Mouse (Mus musculus): ENCODE results near the gene Herc2. TPM values are rescaled to one million over a fixed set of nuclear protein-coding genes. Genes with fewer than 3 reads are reported as not detected.

Herc2 gene
- total RNA-seq, 1 experiment from 2014 or later, result 102 TPM

DNA sequence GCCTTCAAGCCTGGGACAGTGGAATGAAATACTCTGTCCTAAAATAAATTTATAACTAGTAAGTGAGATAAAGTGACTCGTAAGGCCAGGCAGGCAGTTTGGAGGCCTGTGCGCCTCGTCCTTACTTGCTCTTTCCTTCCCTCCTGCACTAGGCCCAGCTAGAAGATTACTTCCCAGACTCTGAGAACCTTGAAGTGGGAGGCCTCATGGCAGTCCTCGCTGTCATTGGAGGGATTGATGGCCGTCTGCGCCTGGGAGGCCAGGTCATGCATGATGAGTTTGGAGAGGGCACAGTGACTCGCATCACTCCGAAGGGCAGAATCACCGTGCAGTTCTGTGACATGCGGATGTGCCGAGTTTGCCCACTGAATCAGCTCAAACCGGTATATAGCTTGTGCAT is 103.6 kb downstream of the Herc2 start:
- ATAC-seq (ENCODE audit: extremely low read depth, insufficient number of reproducible peaks, low FRiP score, poor library complexity, severe bottlenecking), result no peak

DNA sequence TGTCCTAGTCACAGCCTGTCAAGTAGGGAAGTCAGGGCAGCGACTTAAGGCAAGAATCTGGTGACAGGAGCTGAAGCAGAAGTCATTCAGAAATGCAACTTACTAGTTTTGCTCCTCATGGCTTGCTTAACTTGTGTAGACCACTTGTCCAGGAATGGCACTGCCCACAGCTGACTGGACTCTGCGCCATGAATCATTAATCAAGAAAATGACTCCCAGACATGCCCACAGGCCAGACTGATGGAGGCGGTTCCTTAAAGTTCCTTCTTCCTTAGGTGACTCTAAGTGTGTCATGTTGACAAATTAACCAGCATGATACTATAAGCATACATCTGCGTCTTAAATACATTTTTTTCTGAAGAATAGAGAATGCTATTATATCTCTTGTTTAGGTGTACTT is 113.3 kb downstream of the Herc2 start:
- ATAC-seq (ENCODE audit: extremely low read depth, insufficient number of reproducible peaks, low FRiP score, poor library complexity, severe bottlenecking), result no peak

GRCm38 (mm10) chr7:56168713-56169112 is 118.7 kb downstream of the Herc2 start:
- ATAC-seq (ENCODE audit: extremely low read depth, insufficient number of reproducible peaks, low FRiP score, poor library complexity, severe bottlenecking), result no peak

DNA sequence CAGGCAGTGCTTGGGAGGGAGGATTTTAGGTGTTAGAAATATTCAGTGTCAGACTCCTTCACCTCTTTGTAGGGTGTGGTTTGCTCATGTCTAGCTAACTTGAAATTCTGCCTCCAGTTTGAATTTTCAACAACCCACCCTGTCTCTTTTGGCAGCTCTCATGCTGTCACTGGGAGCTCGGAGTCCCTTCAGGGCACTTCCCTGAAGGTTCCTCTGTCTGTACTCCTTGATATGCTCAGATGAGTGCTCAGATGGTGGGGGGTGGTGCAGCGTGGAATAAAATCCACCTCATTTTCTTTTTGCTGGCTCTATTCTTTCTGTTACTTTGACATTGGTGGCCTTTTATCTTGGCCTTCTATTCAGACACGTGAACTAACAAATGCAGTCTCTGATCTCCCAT is 127.4 kb downstream of the Herc2 start:
- ATAC-seq (ENCODE audit: extremely low read depth, insufficient number of reproducible peaks, low FRiP score, poor library complexity, severe bottlenecking), result no peak

DNA sequence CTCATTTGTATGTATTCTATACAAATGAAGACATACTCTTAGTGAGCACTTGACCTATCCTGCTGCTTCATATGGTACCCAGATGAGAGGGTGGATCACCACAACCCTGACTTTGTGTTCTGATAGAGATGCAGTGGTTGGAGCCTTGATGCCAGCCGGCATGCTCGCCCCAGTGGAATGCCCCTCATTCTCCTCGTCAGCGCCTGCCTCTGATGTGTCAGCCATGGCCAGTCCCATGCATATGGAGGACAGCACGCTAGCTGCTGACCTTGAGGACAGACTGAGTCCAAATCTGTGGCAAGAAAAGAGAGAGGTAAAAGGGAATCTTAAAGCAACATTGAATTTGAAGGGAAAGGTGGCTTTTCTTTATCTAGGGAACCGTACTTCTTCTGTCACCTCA is 141.0 kb downstream of the Herc2 start:
- no peak for ATAC-seq (ENCODE audit: extremely low read depth, insufficient number of reproducible peaks, low FRiP score, poor library complexity, severe bottlenecking)

GRCm38 (mm10) chr7:56191661-56192060 is 141.7 kb downstream of the Herc2 start:
- no peak for ATAC-seq (ENCODE audit: extremely low read depth, insufficient number of reproducible peaks, low FRiP score, poor library complexity, severe bottlenecking)

DNA sequence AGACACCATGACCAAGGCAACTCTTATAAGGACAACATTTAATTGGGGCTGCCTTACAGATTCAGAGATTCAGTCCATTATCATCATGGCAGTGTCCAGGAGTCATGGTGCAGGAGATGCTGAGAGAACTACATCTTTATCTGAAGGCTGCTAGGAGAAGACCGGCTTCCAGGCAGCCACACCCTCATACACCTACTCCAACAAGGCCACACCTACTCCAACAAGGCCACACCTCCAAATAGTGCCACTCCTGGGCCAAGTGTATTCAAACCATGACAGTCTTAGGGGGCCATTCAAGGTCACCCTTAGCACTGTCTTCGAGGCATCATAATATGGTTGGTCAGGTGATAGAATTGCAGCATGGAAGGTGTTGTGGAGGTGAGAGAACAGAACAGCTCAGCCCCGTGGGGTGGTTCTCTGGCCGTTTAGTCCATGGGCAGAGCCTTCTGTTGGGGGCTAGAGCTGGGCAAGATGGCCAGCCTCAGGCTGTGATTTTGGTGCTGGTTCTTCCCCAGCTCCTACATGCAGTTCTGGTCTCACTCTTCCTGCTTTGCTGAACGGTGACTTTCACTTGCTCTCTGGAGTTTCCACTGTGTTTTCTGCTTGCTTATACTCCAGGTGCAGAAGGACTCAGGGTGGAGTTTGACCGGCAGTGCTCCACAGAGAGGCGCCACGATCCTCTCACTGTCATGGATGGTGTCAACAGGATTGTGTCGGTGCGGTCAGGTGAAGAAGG is 151.7 kb downstream of the Herc2 start:
- ATAC-seq (ENCODE audit: extremely low read depth, insufficient number of reproducible peaks, low FRiP score, poor library complexity, severe bottlenecking), result no peak

DNA sequence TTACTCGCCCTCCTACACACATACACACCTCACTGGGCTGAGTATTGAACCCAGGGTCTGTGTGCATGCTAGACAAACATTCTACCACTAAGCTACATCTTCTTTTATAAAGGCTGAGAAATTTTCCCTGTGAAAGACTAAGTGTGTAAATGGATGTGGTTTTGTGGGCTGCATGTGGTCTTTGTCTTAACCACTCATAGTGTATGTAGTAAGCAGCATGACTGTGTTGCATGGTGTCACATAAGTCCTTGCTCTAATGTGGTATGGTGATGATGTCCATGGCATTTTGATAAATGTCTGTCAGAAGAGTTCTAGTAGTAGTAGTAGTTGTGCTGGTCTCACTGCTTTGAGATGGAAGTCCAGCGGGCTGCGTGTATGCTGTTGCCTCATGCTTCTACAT is 152.8 kb downstream of the Herc2 start:
- no peak for ATAC-seq (ENCODE audit: extremely low read depth, insufficient number of reproducible peaks, low FRiP score, poor library complexity, severe bottlenecking)

GRCm38 (mm10) chr7:56203286-56203685 is 153.3 kb downstream of the Herc2 start:
- no peak for ATAC-seq (ENCODE audit: extremely low read depth, insufficient number of reproducible peaks, low FRiP score, poor library complexity, severe bottlenecking)

DNA sequence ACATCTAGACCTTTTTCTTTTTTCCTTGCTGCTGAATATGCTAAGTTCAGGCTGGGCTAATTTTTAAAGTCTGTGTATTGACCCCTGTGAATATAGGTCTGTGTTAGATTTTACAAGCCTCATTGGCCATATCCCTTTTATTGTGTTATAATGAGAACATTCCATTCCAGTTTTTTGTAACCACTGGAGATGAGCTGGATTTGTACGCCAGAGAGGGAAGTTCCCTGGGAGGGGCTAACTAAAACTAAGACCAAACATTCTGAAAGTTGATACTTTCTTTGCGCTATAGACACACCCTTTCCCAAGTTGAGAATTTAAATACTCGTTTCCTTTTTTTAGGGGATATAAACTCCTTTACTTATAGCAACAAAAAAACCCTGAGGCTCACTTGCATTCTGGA is 154.9 kb downstream of the Herc2 start:
- ATAC-seq (ENCODE audit: extremely low read depth, insufficient number of reproducible peaks, low FRiP score, poor library complexity, severe bottlenecking), result no peak

DNA sequence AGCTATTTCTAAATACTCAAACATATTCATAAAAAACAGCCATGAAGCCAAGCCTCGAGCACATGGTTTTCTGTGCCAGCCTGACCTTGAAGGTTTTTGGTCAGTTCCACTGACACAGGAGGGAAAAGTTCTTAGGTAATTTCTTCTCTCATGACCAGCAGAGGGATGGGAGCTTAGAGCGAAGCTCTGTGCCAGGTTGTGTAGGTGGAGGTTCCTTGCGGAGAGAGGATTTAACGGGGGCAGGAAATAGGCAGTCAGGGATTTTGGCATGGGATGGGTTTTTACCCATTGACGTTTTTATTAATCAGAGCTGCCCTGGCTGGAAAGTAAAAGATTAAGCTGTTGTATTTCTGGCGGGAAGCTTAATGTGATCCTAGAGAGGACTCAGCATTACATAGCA is 170.8 kb downstream of the Herc2 start:
- no peak for ATAC-seq (ENCODE audit: extremely low read depth, insufficient number of reproducible peaks, low FRiP score, poor library complexity, severe bottlenecking)

- ATAC-seq (ENCODE audit: extremely low read depth, insufficient number of reproducible peaks, low FRiP score, poor library complexity, severe bottlenecking), result no peak
These were observed 185.9 kb downstream of the Herc2 start for GRCm38 (mm10) chr7:56235794-56236423.

DNA sequence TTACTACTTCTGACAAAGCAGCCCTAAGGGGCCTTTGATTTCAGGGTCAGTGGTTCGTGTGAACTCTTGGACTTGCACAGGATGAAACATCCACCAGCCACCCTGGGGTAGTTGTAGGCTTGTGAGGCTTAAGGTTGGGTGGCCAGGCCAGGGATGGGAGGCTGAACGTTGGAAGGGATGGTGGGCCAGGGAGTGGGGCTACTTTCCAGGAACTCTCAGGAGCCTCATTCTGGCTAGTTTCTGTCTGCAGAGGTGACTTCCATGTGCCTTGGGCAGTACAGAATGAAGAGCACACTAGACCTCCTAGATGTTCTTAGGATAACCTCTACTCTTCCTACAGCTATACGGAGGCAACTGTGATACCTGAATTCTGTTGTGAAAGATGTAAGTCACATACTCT is 186.6 kb downstream of the Herc2 start:
- no peak for ATAC-seq (ENCODE audit: extremely low read depth, insufficient number of reproducible peaks, low FRiP score, poor library complexity, severe bottlenecking)

DNA sequence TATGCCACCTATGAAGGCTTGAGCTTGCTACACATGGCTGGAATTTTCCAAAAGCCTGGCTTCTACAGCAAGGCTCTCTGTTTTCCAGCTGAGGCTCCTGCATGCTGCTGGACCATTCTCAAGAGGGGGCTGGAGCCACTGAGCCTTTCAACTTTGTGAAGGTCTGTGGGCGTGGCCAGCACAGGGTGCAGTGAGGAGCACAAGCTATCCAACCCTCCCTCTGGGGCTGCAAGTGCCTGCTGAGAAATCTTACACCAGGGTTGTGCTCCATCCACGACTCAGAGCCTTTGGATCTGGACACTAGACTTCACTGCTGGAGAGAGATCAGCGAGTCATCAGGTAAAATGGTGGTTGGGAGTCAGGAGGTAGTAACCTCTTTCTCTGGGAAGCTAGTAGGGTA is 189.5 kb downstream of the Herc2 start, which contains the start of gene Oca2:
Gene Oca2, plus strand, starts transcription at position 218 of the 400 bp plus-strand sequence.
- ATAC-seq (ENCODE audit: extremely low read depth, insufficient number of reproducible peaks, low FRiP score, poor library complexity, severe bottlenecking), result no peak

DNA sequence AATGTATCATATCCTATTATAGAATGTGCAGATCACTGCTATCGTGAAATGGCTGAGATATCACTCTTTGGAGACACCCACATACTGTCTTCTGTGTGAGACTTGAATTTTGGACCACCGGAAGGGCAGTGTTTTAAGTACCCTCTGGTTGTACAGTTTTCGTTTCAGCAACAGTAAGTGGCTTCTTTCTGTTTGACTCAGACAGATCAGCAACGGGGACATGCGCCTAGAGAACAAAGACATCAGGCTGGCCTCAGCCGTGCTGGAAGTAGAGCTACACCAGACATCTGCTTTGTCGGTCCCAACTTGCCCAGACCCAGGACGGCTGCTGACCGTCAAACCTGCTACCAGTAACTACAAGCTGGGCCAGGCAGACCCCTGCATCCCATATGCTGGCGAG is 204.6 kb downstream of the Herc2 start:
- no peak for ATAC-seq (ENCODE audit: extremely low read depth, insufficient number of reproducible peaks, low FRiP score, poor library complexity, severe bottlenecking)

DNA sequence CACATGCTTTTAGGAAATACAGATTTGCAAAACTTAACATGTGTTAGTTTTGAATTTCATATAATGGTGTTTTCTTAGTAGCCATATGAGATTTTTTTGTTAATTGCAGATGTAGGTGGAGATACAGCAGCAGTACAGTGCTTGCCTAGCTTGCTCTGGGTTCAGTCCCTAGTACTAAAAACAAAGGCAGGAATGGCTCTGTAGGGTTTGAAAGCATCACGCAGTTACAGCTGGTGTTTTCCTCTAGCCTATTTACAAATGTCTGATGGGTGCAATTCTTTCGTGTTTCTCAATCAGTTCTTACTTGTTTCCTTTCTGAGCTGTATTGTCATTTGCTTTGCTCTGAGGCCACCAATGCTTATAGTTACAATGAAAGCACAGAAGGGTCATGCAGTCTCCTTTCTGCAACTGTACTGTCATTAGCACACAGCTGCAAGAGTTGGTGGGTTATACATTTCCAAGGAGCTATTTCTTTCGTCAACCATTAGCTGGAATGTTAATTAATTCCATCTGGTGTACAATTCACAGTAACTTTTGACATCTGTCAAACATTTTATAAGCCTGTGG is 208.0 kb downstream of the Herc2 start:
- no peak for ATAC-seq (ENCODE audit: extremely low read depth, insufficient number of reproducible peaks, low FRiP score, poor library complexity, severe bottlenecking)

DNA sequence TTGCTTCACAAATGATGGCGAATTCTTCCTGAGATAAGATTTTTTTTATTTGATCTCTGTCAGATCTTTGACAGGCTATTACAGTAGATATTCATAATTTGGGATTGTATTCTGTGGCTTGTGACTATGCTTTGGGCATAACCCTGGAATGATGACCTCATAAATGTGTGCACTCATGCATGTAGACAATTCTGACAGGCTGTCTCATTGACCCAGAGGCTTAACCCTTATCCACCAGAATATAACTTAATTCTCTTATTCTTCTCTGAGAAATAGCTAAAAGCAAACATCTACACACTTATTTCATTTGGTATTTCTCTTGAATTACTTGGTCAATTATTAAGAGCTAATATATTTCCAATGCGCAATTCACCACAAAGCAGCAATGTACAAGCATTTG is 227.5 kb downstream of the Herc2 start:
- no peak for ATAC-seq (ENCODE audit: extremely low read depth, insufficient number of reproducible peaks, low FRiP score, poor library complexity, severe bottlenecking)
